Mouse (Mus musculus) embryonic facial prominence, embryonic 14.5 days (tissue): ENCODE measurements at regions not wholly inside any gene's neighbourhood (a gene's known extent, or its start where the extent isn't known, plus 50 kb on each side); places are given as distances from the start of the nearest gene placed in this dataset.

Source experiments
- ATAC-seq: fragments of 200-750 bp; cut with Nextera tagmentation; 2 replicates; pipeline ENCODE4 v1.8.0; 2017; ENCODE audit warnings: low read depth, moderate number of reproducible peaks, moderate TSS enrichment
- DNase-seq: peaks from one replicate; pipeline ENCODE4 v3.0.0-alpha.2; 2015; ENCODE audit warnings: low spot score
- H3K27ac ChIP-seq: fragments of 300-500 bp; sonication (generic); replicated peaks from 2 replicates; pipeline ENCODE4 v1.5.1; 2014; ENCODE audit warnings: low read depth, mild to moderate bottlenecking, low read length, moderate library complexity
- H3K27me3 ChIP-seq: fragments of 300-500 bp; sonication (generic); replicated peaks from 2 replicates; pipeline ENCODE4 v1.6.1; 2014; ENCODE audit warnings: low read length; ENCODE audit not compliant: control insufficient read depth, insufficient read depth
- H3K36me3 ChIP-seq: fragments of 300-500 bp; sonication (generic); 2 replicates; pipeline ENCODE4 v1.6.1; 2014; ENCODE audit warnings: low read length, mixed read lengths; ENCODE audit not compliant: control insufficient read depth, insufficient read depth
- H3K4me1 ChIP-seq: fragments of 300-500 bp; sonication (generic); 2 replicates; pipeline ENCODE4 v1.6.1; 2014; ENCODE audit warnings: antibody characterized with exemption, low read length; ENCODE audit not compliant: control insufficient read depth, insufficient read depth
- H3K4me2 ChIP-seq: fragments of 300-500 bp; sonication (generic); 2 replicates; pipeline ENCODE4 v1.6.1; 2014; ENCODE audit warnings: low read depth, mild to moderate bottlenecking, low read length, moderate library complexity, mixed read lengths
- H3K4me3 ChIP-seq: fragments of 300-500 bp; sonication (generic); 2 replicates; pipeline ENCODE4 v1.5.1; 2014; ENCODE audit warnings: low read depth, mild to moderate bottlenecking, low read length
- H3K9ac ChIP-seq: fragments of 300-500 bp; sonication (generic); 2 replicates; pipeline ENCODE4 v1.6.1; 2014; ENCODE audit warnings: low read depth, mild to moderate bottlenecking, low read length, moderate library complexity, mixed read lengths
- H3K9me3 ChIP-seq: fragments of 300-500 bp; sonication (generic); 2 replicates; pipeline ENCODE4 v1.6.1; 2016; ENCODE audit warnings: low read length; ENCODE audit not compliant: control insufficient read depth
- WGBS: fragments of 180-500 bp; shearing (Covaris S2); extraction: QIAGEN DNeasy Blood & Tissue Kit; methylation state at CpG from one replicate; pipeline ENCODE4 v1.1.7; 2014; 5-methylcytosine and 5-hydroxymethylcytosine counted together

GRCm38 (mm10) chr1:142708263-142708662 is 932.2 kb upstream of the B3galt2 start:
- H3K36me3 ChIP-seq, result no peaks in the 10 kb centered on the region
- no peak for DNase-seq
- no peaks in the 10 kb centered on the region for H3K4me1 ChIP-seq
- no peak overlapping the region for H3K4me2 ChIP-seq
- 87% methylated on average over 2 of the region's 2 CpGs for WGBS
- no peak overlapping the region for H3K4me3 ChIP-seq
- no peaks in the 10 kb centered on the region for H3K9me3 ChIP-seq
- H3K27me3 ChIP-seq, result no peaks in the 10 kb centered on the region
- no peak overlapping the region for H3K27ac ChIP-seq
- ATAC-seq, result no peak
- H3K9ac ChIP-seq, result no peak overlapping the region

- H3K9me3 ChIP-seq, result no peaks in the 10 kb centered on the region
- H3K9ac ChIP-seq, result no peak overlapping the region
- no peak overlapping the region for H3K4me2 ChIP-seq
- no peaks in the 10 kb centered on the region for H3K4me1 ChIP-seq
- no peaks in the 10 kb centered on the region for H3K36me3 ChIP-seq
- no peak overlapping the region for H3K27ac ChIP-seq
- no peaks in the 10 kb centered on the region for H3K27me3 ChIP-seq
- ATAC-seq (no peak), DNase-seq (no peak)
- H3K4me3 ChIP-seq, result no peak overlapping the region
Measured at GRCm38 (mm10) chr1:142730259-142730658, 910.2 kb upstream of the B3galt2 start.

GRCm38 (mm10) chr1:142734108-142734507 is 906.4 kb upstream of the B3galt2 start:
- Histone ChIP-seq H3K27me3 (no peaks in the 10 kb centered on the region), H3K4me2 (no peak overlapping the region), H3K9me3 (no peaks in the 10 kb centered on the region), H3K4me1 (no peaks in the 10 kb centered on the region), H3K9ac (no peak overlapping the region), H3K27ac (no peak overlapping the region), H3K4me3 (no peak overlapping the region), H3K36me3 (no peaks in the 10 kb centered on the region)
- ATAC-seq, result no peak
- no peak for DNase-seq

GRCm38 (mm10) chr1:142738376-142738775 is 902.1 kb upstream of the B3galt2 start:
- no peak overlapping the region for H3K4me3 ChIP-seq
- WGBS, result 84% methylated on average over 2 of the region's 2 CpGs
- H3K27me3 ChIP-seq, result no peaks in the 10 kb centered on the region
- H3K36me3 ChIP-seq, result no peaks in the 10 kb centered on the region
- no peak overlapping the region for H3K4me2 ChIP-seq
- no peaks in the 10 kb centered on the region for H3K9me3 ChIP-seq
- H3K4me1 ChIP-seq, result no peaks in the 10 kb centered on the region
- ATAC-seq (no peak), DNase-seq (no peak)
- no peak overlapping the region for H3K9ac ChIP-seq
- H3K27ac ChIP-seq, result no peak overlapping the region

GRCm38 (mm10) chr1:142742307-142742706 is 898.2 kb upstream of the B3galt2 start:
- H3K9me3 ChIP-seq, result no peaks in the 10 kb centered on the region
- DNase-seq (peak; percentile 44), ATAC-seq (peak; percentile 62; the same call in 1 of the 2 replicates)
- no peaks in the 10 kb centered on the region for H3K27me3 ChIP-seq
- H3K4me1 ChIP-seq, result no peaks in the 10 kb centered on the region
- no peak overlapping the region for H3K4me2 ChIP-seq
- H3K9ac ChIP-seq, result no peak overlapping the region
- H3K27ac ChIP-seq, result no peak overlapping the region
- WGBS, result 17% methylated on average over 2 of the region's 2 CpGs
- no peak overlapping the region for H3K4me3 ChIP-seq
- H3K36me3 ChIP-seq, result no peaks in the 10 kb centered on the region

GRCm38 (mm10) chr1:142771010-142771409 is 869.5 kb upstream of the B3galt2 start:
- DNase-seq (no peak), ATAC-seq (no peak)
- Histone ChIP-seq H3K27me3 (no peaks in the 10 kb centered on the region), H3K36me3 (no peaks in the 10 kb centered on the region), H3K9ac (no peak overlapping the region), H3K4me1 (no peaks in the 10 kb centered on the region), H3K27ac (no peak overlapping the region), H3K9me3 (no peaks in the 10 kb centered on the region), H3K4me2 (no peak overlapping the region), H3K4me3 (no peak overlapping the region)
- WGBS, result 95% methylated on average over 2 of the region's 2 CpGs
